Mouse (Mus musculus): ENCODE measurements around the gene Rnase9. TPM values are rescaled to one million over a fixed set of nuclear protein-coding genes. Genes with fewer than 3 reads are reported as not detected.
"Not testable (repeated sequence)": the region's sequence is repeated elsewhere in the genome, so short reads cannot be mapped to it uniquely, and the experiment has no call there.

The Rnase9 gene
- total and polyA plus RNA-seq, 3 experiments = not detected

DNA sequence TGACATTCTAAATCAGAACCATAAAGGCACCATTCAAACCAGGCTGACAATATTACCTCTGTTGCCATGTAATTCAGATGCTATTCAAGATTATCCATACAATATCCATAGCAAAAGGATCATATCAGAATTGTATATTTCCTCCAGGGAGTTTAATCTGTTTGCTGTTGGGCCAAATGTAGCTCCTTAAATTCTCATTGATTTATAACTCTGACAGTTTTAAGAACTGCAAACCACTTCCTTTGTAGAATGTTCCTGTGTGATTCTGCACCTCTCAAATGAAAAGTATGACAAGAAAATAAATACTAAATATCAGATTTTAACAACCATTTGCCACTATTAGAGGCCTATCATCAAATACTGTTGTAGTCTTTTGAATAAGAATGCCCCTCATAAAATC lies 25.9 kb downstream of the Rnase9 start:
- DNase-seq (ENCODE audit: extremely low read depth) = no peak
- Histone ChIP-seq H3K9me3 (replicated peaks; ENCODE audit: low read length) (peaks cover 2% of the 10 kb centered on the region), H3K27ac (ENCODE audit: insufficient read depth, low read depth) (no peak overlapping the region), H3K36me3 (replicated peaks in 1 of 2; ENCODE audit: control insufficient read depth in 1 of 2, insufficient read depth in 1 of 2, low read length in 1 of 2) (no peaks in the 10 kb centered on the region), H3K4me1 (ENCODE audit: control insufficient read depth in 1 of 2, insufficient read depth in 2 of 2) (no peaks in the 10 kb centered on the region), H3K27me3 (replicated peaks) (no peaks in the 10 kb centered on the region), H3K9ac (ENCODE audit: insufficient read depth, low read depth) (no peak overlapping the region), H3K79me2 (replicated peaks; ENCODE audit: control insufficient read depth, extremely low read depth, insufficient read depth, poor library complexity, severe bottlenecking) (no peaks in the 10 kb centered on the region), H3K4me3 (replicated peaks in 1 of 3; ENCODE audit: low read depth in 2 of 3, low read length in 2 of 3, poor library complexity in 1 of 3) (no peak overlapping the region), H3K4me2 (ENCODE audit: insufficient read depth, low read depth, poor library complexity, severe bottlenecking) (no peak overlapping the region)
- dilution Hi-C loops (cut with MboI; ENCODE audit: extremely low pct_ligation_motif_present, extremely low pct_unique_long_range_greater_than_20kb, low sequenced_read_pairs) (no loop called here), in situ Hi-C loops (cut with MboI; ENCODE audit: low pct_ligation_motif_present, low pct_unique_long_range_greater_than_20kb, low sequenced_read_pairs) (no loop called here)
- TF ChIP-seq NRF1 (IDR thresholded peaks at IDR 0.05; ENCODE audit: low read depth, low read length) = no peak
- TF ChIP-seq ZNF384 (IDR thresholded peaks at IDR 0.05; ENCODE audit: low read depth, low read length) = no peak
- TF ChIP-seq MYC (IDR thresholded peaks at IDR 0.05; ENCODE audit: low read depth, low read length) = no peak
- TF ChIP-seq RCOR1 (conservative IDR thresholded peaks at IDR 0.05; ENCODE audit: low read depth, low read length) = no peak
- no peak for TF ChIP-seq MXI1 (IDR thresholded peaks at IDR 0.05; ENCODE audit: low read depth, low read length)
- TF ChIP-seq UBTF (IDR thresholded peaks at IDR 0.05; ENCODE audit: low read depth, low read length) = no peak
- no peak for TF ChIP-seq ELF1 (IDR thresholded peaks at IDR 0.05; ENCODE audit: low read depth, low read length)
- TF ChIP-seq TCF12 (IDR thresholded peaks at IDR 0.05; ENCODE audit: low read depth, low read length) = no peak
- no peak for TF ChIP-seq GABPA (IDR thresholded peaks at IDR 0.05; ENCODE audit: insufficient replicate concordance, low read depth, low read length)
- no peak for TF ChIP-seq USF2 (conservative IDR thresholded peaks at IDR 0.05; ENCODE audit: low read depth, low read length)

DNA sequence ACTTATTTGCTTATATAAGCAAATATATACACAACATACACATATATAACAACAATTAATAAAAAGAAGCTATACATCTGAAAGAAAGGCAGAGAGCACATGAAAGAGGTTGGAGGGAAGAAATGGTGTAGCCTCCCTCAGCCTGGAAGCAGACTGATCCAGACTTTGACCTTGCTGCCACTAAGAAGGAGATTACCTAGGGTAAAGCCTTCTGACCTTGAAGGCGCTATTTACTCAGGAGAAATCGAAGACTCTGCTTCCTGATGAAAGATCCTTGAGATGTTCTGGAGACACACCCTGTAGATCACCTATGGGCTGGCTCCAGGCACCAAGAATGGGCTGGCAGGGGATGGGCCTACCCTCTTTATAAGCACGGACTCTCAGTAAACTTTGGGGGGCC lies 26.9 kb downstream of the Rnase9 start:
- H3K36me3 ChIP-seq (replicated peaks in 1 of 2; ENCODE audit: control insufficient read depth in 1 of 2, insufficient read depth in 1 of 2, low read length in 1 of 2); H3K9ac ChIP-seq (ENCODE audit: insufficient read depth, low read depth); H3K27me3 ChIP-seq (replicated peaks); in situ Hi-C loops (cut with MboI; ENCODE audit: low pct_ligation_motif_present, low pct_unique_long_range_greater_than_20kb, low sequenced_read_pairs); DNase-seq (ENCODE audit: extremely low read depth); H3K79me2 ChIP-seq (replicated peaks; ENCODE audit: control insufficient read depth, extremely low read depth, insufficient read depth, poor library complexity, severe bottlenecking); dilution Hi-C loops (cut with MboI; ENCODE audit: extremely low pct_ligation_motif_present, extremely low pct_unique_long_range_greater_than_20kb, low sequenced_read_pairs); H3K27ac ChIP-seq (ENCODE audit: insufficient read depth, low read depth); H3K9me3 ChIP-seq (replicated peaks; ENCODE audit: low read length); H3K4me1 ChIP-seq (ENCODE audit: control insufficient read depth in 1 of 2, insufficient read depth in 2 of 2); H3K4me2 ChIP-seq (ENCODE audit: insufficient read depth, low read depth, poor library complexity, severe bottlenecking); H3K4me3 ChIP-seq (replicated peaks in 1 of 3; ENCODE audit: low read depth in 2 of 3, low read length in 2 of 3, poor library complexity in 1 of 3): not testable (repeated sequence)

DNA sequence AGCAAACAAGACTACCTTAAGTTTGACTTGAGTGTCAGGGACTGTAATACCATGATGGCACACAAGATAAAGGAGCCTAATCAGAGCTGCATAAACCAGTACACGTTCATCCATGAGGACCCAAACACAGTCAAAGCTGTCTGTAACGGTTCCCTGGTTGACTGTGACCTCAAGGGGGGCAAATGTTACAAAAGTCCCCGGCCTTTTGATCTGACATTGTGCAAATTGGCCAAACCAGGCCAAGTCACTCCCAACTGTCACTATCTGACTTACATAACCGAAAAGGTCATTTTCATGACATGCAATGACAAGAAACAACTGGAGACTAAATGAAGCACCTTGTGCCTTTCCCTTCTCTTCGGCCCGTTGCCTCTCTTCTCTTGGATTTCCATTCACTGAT lies 32.1 kb downstream of the Rnase9 start:
- Histone ChIP-seq H3K27me3 (replicated peaks) (no peaks in the 10 kb centered on the region), H3K4me3 (replicated peaks in 1 of 3; ENCODE audit: low read depth in 2 of 3, low read length in 2 of 3, poor library complexity in 1 of 3) (no peak overlapping the region), H3K9me3 (replicated peaks; ENCODE audit: low read length) (no peaks in the 10 kb centered on the region), H3K79me2 (replicated peaks; ENCODE audit: control insufficient read depth, extremely low read depth, insufficient read depth, poor library complexity, severe bottlenecking) (no peaks in the 10 kb centered on the region), H3K36me3 (replicated peaks in 1 of 2; ENCODE audit: control insufficient read depth in 1 of 2, insufficient read depth in 1 of 2, low read length in 1 of 2) (no peaks in the 10 kb centered on the region), H3K4me1 (ENCODE audit: control insufficient read depth in 1 of 2, insufficient read depth in 2 of 2) (no peaks in the 10 kb centered on the region), H3K27ac (ENCODE audit: insufficient read depth, low read depth) (no peak overlapping the region), H3K9ac (ENCODE audit: insufficient read depth, low read depth) (no peak overlapping the region), H3K4me2 (ENCODE audit: insufficient read depth, low read depth, poor library complexity, severe bottlenecking) (no peak overlapping the region)
- dilution Hi-C loops (cut with MboI; ENCODE audit: extremely low pct_ligation_motif_present, extremely low pct_unique_long_range_greater_than_20kb, low sequenced_read_pairs) = no loop called here
- TF ChIP-seq CHD1 (IDR thresholded peaks at IDR 0.05; ENCODE audit: low read depth, low read length) (no peak), POLR2A (IDR thresholded peaks at IDR 0.05; ENCODE audit: low read depth, low read length) (no peak), RCOR1 (conservative IDR thresholded peaks at IDR 0.05; ENCODE audit: low read depth, low read length) (no peak), SMC3 (IDR thresholded peaks at IDR 0.05; ENCODE audit: low read depth, low read length) (no peak), NRF1 (IDR thresholded peaks at IDR 0.05; ENCODE audit: low read depth, low read length) (no peak), MAFK (IDR thresholded peaks at IDR 0.05; ENCODE audit: insufficient replicate concordance, low read length) (no peak)
- DNase-seq (ENCODE audit: extremely low read depth) = no peak
- in situ Hi-C loops (cut with MboI; ENCODE audit: low pct_ligation_motif_present, low pct_unique_long_range_greater_than_20kb, low sequenced_read_pairs) = no loop called here
